Mouse (Mus musculus) induced T-regulatory cell, adult 2 months (primary cell): Measurements from ENCODE around the gene Mcm7.

Experiments used
- DNase-seq: peaks from one replicate; pipeline ENCODE4 v3.0.0-alpha.2; 2012; ENCODE audit warnings: low read depth

The Mcm7 gene

DNA sequence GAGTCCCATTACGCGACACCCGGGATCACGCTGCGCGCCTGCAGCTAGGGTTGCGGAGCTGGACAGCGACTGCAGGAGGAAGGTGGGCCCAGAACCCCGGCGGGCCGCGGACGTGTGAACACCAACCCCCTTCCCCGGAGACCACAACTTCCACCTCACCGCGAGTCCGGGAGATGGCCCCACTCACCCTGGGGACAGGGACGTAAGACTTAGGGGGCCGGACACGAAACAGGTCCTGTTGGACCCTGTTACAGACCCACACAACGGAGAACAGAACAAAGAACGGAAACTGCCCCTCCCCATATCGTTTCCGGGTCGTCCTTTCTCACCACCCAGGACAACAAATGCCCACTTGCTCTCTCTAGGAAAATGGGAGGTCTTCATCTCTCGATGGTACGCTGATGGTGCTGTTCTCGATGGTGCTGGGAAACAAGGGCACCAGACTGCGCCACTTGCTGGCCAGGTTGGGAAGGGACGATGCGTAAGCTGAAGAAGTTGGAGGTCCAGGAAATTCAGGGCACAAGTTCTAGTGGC, 16.7 kb downstream of the Mcm7 start, which contains the start of gene Zfp113:
Gene Zfp113, minus strand, starts transcription at position 302 of the 534 bp plus-strand sequence.
- peak; percentile 93 for DNase-seq

DNA sequence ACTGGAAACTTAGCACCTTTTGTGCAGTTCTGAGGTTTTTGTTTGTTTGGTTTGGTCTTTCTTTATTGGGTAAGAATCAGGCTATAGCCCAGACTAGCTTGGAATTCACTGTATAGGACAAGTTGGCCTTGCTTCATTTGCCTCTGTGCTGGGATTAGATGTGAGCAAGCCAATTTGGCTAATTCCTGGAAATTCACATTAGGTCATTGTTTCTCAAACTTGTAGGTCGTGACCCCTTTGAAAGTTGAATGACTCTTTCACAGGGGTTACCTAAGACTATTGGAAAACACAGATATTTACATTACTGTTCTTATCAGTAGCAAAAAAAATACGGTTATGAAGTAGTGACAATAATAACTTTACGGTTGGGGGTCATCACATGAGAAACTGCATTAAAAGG, 17.8 kb downstream of the Mcm7 start:
- no peak for DNase-seq

GRCm38 (mm10) chr5:138138585-138138984, 33.6 kb downstream of the Mcm7 start:
- no peak for DNase-seq

DNA sequence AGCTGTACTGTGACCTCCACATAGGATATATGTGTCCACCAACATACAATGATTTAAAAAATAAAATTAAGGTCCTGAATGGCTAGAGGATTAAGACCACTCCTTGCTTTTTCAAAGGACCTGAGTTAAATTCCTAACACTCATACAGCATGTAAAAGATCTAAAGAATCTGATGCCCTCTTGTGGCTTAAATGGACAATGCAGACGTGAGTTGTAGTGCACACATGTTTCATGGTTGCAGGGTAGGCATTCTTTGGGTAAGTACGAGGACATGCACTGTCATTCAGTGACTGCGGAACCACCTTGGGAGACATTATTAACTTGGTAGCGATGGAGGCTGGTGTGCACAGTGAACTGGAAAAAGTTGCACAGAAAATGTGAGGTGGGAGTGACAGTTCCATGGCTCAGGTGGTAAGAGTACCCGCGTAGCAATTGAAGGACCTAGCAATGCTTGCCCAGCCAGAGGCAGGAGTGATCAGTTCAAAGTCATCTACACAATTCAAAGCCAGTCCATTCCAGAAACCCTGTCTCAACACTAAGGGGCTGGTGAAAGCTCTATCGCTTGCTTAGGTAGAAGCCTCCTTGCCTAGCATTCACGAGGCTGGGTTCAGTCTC, 34.2 kb downstream of the Mcm7 start:
- peak; percentile 77 for DNase-seq

- no peak for DNase-seq
Measured at GRCm38 (mm10) chr5:138137257-138137656, 35.0 kb downstream of the Mcm7 start.

- DNase-seq: no peak
Measured at GRCm38 (mm10) chr5:138132425-138133064, 39.7 kb downstream of the Mcm7 start.

- DNase-seq: no peak
Measured at GRCm38 (mm10) chr5:138118041-138118440, 54.2 kb downstream of the Mcm7 start.

- DNase-seq: peak; percentile 53
Measured at GRCm38 (mm10) chr5:138117199-138118015, 54.8 kb downstream of the Mcm7 start.

DNA sequence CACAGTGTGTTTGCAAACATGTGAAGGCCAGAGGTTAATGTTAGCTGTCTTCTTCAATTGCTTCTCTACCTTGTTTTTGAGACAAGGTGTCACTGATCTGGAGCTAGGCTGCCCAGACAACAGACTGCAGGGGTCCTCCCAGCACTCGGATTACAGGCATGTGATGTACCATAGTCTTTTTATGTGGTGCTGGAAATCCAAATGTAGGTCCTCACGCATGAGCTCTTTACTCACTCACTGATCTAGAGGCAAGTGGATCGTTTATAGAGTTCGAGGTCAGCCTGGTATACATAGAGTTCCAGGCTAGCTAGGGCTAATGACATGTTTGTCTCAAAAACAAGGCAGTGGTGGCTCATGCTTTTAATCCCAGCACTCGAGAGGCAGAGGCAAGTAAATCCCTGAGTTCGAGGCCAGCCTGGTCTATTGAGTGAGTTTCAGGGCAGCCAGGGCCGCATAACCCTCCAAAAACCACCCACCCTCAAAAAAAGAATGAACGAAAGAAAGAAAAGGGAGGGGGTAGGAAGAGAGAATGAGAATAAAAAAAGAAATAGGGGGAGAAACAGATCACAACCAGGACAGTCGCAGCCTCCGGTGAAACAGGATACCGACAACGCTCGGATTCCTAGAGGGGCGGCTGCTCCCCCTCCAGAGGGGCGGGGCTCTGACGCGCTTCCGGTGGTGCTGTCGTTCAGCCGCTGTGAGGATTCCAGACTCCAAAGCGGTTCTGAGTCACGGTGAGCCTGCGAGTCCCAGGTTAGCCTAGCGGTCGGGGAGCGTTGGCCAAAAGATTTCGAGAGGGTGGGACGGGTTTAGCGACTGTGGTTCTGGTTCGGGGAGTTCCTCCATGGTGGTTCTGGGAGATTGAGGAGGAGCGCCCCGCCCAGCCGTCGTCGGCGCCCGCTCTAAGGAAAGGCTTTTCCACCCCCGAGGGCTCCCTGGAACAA, 55.7 kb downstream of the Mcm7 start, which contains the start of gene Zscan21:
Gene Zscan21, plus strand, starts transcription at position 649 of the 944 bp plus-strand sequence.
- DNase-seq: peak; percentile 95
